Mouse (Mus musculus): ENCODE measurements at regions not wholly inside any gene's neighbourhood (a gene's known extent, or its start where the extent isn't known, plus 50 kb on each side); places are given as distances from the start of the nearest gene placed in this dataset.
A peak's percentile ranks its signal among the peaks of the same experiment; 100 is the strongest.
"Not testable (repeated sequence)": the region's sequence is repeated elsewhere in the genome, so short reads cannot be mapped to it uniquely, and the experiment has no call there.

GRCm38 (mm10) chr6:89161746-89162145 is 200.7 kb downstream of the Plxna1 start:
- DNase-seq: no peak

- no peak for DNase-seq
Measured at GRCm38 (mm10) chr6:89169520-89169919, 192.9 kb downstream of the Plxna1 start.

DNA sequence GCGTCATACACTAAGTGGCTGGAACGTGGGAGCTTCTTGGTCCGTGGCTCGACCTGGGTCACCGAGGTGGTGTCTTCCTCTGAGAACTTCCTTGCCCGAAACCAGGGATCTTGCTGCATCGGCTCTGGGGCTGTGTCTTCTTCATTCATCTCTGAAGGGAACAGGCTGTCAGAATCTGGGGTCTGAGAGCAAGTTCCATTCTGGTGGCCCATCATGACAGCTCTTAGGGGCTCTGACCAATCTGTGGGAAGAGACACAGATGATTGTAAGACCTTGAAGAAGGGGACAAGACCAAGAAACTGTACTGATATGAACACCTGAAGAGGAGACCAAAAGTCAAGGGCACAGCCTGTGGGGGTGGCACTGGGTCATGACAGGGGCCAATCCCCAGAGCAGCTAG is 177.5 kb downstream of the Plxna1 start:
- DNase-seq: not testable (repeated sequence)

DNA sequence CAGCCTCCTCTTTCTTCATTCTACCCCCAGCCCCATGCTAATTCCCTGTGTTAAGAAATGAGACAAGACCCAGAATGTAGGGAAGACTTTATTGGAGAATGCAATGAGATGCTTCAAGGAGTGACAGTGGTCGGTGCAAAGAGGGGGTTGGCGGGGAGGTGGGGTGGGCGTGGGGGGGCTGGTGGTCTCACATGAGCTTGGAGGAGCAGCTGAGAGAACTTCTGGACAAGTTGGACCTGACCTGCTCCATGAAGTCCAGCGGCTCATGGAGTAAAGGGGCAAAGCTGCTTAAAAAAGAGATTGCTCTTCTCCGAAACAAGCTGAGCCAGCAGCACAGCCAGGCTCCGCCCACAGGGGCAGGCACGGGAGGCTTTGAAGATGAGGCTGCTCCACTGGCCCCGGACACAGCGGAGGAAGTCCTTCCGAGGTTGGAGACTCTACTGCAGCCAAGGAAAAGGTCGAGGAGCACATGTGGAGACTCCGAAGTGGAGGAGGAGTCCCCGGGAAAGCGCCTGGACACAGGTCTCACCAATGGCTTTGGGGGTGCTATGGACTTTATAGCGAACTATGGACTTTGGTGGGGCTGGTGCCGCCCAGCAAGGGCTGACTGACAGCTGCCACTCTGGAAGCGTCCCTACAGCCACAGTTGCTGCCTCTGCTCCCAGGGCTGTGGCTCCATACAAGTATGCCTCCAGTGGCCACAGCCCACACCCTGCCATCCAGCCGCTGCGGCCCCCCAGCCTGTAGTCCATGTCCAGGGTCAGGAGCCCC is 161.7 kb downstream of the Plxna1 start:
- not testable (repeated sequence) for DNase-seq

- DNase-seq: no peak
Measured at GRCm38 (mm10) chr6:89215021-89215420, 147.4 kb downstream of the Plxna1 start.

GRCm38 (mm10) chr6:89235416-89236075 is 126.9 kb downstream of the Plxna1 start:
- DNase-seq: peak in 1 of 2 experiments; percentile 29

DNA sequence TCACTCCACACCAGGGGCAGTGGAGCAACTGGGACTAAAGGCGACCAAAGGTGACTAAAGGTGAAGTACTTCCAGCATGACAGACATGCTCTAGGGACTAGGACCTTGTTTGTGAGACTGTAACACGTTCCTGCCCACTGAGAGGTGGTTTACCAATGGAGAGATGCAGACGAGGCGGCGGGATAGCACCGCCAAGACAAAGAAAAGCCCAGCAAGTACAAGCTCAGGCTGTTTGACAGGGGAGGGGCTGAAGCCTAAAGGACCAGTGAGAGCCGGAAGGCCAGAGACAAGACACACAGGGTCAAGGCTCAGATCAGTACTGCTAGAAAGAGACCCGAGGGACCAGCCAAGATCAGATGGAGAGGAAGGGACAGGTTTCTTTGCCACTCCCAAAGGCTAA is 126.2 kb downstream of the Plxna1 start:
- peak in 1 of 2 experiments; percentile 45 for DNase-seq

- DNase-seq: no peak
Measured at GRCm38 (mm10) chr6:89236892-89237646, 125.4 kb downstream of the Plxna1 start.

- no peak for DNase-seq
Measured at GRCm38 (mm10) chr6:89238871-89239270, 123.5 kb downstream of the Plxna1 start.

GRCm38 (mm10) chr6:89239511-89239910 is 122.9 kb downstream of the Plxna1 start:
- DNase-seq: peak in 1 of 2 experiments; percentile 29

- DNase-seq: no peak
Measured at GRCm38 (mm10) chr6:89240168-89240705, 122.2 kb downstream of the Plxna1 start.

DNA sequence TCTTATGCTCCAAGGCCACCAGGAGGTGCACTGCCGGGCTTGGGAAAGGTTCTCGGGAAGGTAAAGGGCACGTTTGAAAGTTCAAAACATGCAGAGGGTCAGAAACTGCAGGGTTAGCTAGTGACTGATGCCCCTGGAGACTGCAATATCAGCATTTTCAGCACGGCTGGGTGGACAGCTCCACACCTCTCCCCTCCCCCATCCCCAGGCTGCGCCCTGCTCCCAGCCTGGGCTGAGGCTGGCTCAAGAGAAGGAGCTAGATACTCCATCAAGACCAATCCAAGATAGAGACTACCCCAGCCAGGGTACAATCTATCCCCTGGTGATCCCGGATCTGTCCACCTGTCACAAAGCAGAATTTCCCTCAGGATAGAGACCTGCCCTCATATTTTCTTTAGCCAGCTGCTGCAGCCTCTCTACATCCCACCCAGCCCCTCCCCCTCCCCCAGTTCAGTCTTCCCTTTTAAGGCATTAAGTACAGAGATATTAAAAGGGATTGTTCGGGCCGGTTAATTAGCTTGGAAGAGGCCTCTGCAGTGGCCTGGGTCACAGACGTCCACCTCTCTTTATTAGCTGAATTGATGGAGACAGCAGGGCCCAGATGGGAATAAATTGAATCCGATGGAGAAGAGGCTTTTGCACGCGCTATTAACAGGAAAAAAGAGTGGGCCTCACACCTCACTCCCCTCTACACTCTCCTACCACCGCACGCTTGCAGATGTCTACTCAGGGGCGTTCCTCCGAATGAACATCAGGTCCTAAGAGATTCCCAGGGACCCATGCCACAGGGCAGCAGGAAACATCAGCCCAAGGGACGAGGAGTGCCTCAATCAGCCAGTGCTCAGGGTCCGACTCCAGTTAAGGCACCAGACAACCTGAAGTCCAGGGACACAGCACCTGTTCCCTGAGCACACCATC is 119.8 kb downstream of the Plxna1 start:
- DNase-seq: no peak

DNA sequence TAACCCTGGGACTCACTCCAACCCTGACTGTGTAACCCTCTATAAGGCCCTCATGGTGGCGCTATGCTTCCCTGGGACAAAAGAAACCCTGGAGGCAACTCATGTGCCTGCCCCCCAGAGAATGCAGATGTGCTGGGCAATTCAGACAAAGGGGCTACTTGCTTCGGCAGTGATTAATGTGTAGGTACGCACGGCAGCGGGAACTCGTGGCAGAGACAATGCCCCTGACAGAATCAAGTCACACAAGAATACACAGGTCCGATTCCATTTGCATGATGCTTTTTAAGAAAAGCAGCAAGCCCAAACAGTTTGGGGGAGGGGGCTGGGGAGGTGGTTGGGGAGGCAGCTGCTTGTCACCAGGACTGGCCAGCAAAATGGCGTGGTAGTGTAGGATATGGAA is 116.9 kb downstream of the Plxna1 start:
- DNase-seq: no peak

GRCm38 (mm10) chr6:89246261-89246660 is 116.2 kb downstream of the Plxna1 start:
- no peak for DNase-seq

DNA sequence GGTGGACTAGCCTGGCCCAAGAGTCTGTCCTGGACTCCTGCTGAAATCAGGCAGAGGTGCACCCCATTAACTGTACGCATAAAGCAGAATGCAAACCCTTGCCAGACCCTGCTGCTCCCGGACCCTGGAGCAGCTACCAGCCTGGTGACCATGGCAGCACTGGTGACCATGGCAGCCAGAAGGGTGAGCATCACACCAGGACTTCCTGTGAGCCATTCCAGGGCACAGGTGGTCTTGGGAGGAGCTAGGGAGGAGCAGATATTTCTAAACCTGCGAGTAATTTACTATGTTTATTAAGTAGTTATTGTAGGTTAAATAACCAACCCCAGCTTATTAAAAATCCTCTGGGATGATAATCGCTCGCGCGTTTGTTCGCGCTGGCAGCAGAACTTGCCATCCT is 113.8 kb downstream of the Plxna1 start:
- no peak for DNase-seq

DNA sequence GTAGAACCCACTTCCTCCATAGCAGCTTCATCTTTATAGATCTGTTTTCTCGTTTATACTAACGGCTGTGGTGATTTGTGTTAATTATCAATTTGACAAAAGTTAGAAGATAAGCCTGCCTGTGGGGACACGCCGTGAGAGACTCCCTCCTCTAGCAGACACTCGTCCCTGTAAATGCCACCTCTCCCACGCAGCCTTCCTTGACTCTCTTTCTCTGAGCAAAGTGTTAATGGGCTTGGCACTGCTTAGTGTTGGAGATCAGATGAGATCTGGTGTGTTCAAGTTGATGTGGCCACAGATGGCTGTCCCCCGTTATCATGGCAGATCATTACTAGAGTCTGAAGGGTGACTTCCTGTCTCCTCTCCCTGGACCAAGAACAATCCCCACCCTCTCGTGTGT is 113.1 kb downstream of the Plxna1 start:
- no peak for DNase-seq

- no peak for DNase-seq
Measured at GRCm38 (mm10) chr6:89251641-89252040, 110.8 kb downstream of the Plxna1 start.

- no peak for DNase-seq
Measured at GRCm38 (mm10) chr6:89256022-89256421, 106.4 kb downstream of the Plxna1 start.

- DNase-seq: no peak
Measured at GRCm38 (mm10) chr6:89256630-89257292, 105.7 kb downstream of the Plxna1 start.

GRCm38 (mm10) chr6:89257416-89257815 is 105.0 kb downstream of the Plxna1 start:
- DNase-seq: peak; percentile 20 to 42

DNA sequence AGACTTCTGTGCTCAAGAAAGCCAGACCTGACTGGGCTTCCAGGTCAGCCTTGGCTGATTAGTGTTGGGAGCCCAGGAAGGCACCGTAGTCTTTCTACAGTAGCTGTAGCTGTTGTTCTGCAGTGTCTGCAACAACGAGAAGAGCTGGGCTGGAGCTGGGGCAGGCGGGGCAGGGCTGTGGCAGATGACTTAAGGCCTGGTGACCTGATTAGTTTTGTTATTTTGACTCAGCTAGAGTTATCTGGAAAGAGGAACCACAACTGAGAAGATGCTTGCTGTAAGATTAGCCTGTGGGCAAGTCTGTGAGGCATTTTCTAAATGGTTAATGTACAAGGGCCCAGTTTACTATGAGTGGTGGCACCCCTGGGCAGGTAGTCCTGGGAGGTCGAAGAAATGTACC is 104.3 kb downstream of the Plxna1 start:
- DNase-seq: peak; percentile 31 to 37
